Mouse (Mus musculus) mouse embryonic stem cell (cell line): ENCODE data around the gene Lrch1.

Experiments
- in situ Hi-C, 2 experiments: fragments of 300-500 bp; cut with MboI; formaldehyde crosslinking; loops; 1 replicate in 1 of 2; 3 replicates in 1 of 2; pipeline ENCODE4 v1.14.3; 2019 to 2020; ENCODE audit warnings: low sequenced_read_pairs in 2 of 2, low pct_unique_long_range_greater_than_20kb in 1 of 2, mixed read lengths in 1 of 2; ENCODE audit not compliant: unreplicated experiment in 1 of 2

The Lrch1 gene

GRCm38 (mm10) chr14:74797386-74798062, 150.2 kb downstream of the Lrch1 start:
- in situ Hi-C loops: no loop called here

DNA sequence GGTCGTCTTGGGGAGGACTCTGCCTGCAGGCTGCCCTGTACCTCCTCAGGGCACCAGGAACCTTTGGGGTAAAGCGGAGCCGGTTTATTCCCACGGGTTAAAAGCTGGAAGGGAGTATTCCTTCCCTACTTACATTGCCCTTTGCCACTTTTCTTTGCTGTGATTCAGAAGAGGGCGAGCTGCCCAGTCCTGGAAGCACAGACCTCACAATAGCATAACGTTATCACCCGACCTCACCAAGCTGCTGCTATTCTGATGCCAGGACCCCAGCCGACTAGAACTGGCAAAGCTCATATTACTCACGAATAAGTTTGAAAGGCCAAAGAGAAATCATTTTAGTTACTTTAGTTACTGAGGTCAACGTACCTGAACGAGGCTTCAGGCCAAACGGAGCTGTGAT, 152.7 kb downstream of the Lrch1 start:
- in situ Hi-C loops: no loop called here

DNA sequence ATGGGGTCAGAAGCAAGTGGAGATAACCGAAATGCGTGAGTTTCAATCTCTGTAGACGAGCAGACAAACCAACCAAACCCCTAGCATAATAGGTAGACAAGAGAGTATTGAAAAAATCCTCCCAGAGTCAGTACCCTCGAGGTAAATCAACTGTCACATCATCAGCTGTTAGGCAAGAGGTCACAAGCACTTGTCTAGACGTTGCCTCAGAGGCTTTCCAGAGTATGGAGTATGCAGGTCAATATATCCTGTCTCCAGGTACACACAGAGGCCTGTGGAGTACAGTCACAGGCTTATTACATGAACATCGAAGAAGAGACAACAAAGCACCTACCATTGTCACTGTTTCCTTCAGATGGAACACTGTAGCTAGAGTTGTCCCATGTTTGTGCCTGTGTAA, 154.9 kb downstream of the Lrch1 start:
- in situ Hi-C loops: no loop called here

DNA sequence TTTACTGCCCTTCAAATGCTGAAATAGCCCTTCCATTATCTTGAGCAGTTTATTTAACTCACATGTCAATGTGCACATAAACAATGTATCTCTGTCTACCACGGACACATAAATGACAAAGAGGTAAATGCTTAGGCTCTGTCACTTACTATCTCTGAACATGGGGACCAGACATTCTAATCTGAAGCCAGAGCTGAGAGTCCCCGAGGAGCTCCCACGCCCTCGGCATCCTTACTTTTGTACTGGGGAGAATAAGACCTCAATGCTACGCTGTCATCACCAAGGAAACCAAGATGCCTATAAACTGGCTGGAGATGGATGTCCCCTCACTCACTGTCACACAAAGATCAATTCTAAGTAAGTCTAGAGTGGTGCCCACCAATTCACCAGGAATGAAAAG, 157.1 kb downstream of the Lrch1 start:
- in situ Hi-C loops: no loop called here

GRCm38 (mm10) chr14:74788766-74789165, 158.9 kb downstream of the Lrch1 start:
- in situ Hi-C loops: no loop called here

GRCm38 (mm10) chr14:74787717-74788116, 160.0 kb downstream of the Lrch1 start:
- in situ Hi-C loops: no loop called here

DNA sequence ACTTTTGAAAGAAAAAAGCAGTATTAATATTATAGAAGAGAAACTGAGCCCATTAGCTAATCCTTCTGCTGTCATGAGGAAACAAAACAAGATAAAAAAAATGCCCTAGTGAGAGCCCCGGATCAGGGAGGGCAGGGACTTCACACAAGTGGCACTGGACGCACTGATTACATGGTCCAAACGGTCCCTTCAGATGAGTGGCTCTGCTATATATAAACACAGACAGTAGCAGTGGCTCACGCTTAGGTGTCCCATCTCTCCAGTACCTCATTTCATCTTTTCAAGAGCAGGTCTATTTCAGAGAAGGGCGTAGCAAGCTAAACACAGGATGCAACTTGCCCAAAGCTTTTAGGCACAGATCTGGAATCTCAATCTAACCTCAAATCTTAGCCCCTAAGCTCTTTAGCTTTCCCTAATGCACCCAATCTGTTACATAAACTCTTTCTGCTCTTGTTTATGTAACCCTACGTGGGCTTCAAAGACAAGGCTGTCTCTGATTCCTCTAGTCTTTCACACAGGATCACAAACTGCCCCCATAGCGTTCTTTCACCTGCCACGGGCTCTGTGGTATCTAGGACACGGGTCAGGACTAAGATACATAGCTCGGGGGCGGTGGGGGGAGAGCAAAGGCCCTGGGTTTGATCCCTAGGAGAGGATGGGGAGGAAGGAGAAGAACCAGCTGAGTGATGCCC, 163.3 kb downstream of the Lrch1 start:
- in situ Hi-C loops: no loop called here

GRCm38 (mm10) chr14:74774046-74774619, 173.5 kb downstream of the Lrch1 start:
- in situ Hi-C loops: no loop called here

DNA sequence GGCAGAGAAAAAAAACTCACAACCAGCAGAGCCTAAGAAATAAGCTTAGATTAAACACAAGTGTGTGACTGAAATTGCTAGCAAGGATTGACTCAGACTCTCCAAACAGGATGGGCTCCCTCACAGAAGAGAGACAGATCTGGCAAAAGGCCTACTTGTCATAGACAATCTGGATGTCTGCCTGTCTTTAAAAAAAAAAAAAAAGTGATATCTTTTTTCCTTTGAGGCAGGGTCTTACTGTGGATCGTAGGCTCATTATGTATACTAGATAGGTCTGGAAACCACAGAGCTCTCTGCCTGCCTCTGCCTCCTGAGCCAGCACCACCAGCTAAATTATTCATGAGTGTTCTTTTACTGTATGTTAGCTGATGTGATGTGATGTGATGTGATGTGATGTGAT, 179.8 kb downstream of the Lrch1 start:
- in situ Hi-C loops: no loop called here

- in situ Hi-C loops: loop anchor here in 1 of 2 experiments (5.0 kb wide), 1 partner anchor 228 kb away; no protein-coding TSS in a partner anchor
Observed at GRCm38 (mm10) chr14:74764191-74764918, 183.3 kb downstream of the Lrch1 start.

GRCm38 (mm10) chr14:74736850-74737249, 210.8 kb downstream of the Lrch1 start:
- in situ Hi-C loops: no loop called here

DNA sequence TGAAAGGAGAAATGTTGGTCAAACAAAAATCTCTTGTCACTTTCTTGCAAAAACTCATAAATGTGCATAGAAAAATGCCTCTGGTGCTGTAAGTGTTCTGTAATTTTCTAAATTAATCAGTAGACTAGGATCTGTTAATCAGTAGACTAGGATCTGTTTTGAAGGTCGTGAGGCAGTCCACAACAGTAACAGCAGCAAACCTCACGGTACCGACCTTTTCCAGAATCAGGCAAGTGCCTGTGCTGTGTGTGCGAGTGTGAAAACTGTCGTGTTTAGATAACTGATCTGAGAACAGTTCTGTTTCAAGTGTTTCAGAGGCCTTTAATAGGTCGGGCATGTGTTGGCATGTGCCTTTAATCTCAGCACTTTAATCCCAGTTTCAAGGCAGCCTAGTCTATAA, 212.2 kb downstream of the Lrch1 start:
- in situ Hi-C loops: no loop called here

DNA sequence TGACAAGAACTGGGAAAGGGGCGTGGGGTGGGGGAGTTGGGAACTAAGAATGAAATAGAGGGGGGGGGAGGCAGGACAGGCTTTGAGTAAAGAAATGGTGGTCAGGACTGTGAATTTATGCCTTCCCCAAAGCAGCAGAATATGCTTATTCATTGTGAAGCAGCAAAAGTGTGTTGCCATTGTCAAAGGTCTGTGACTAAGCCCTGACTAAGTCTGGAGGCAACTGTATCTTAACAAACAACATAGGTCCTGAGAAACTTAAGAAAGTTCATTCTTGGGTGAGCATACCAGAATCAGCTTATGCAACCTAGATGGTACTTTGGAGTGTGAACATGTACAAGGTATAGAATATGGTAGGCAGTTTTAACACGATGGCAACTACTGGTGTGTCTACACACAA, 214.3 kb downstream of the Lrch1 start:
- in situ Hi-C loops: no loop called here

DNA sequence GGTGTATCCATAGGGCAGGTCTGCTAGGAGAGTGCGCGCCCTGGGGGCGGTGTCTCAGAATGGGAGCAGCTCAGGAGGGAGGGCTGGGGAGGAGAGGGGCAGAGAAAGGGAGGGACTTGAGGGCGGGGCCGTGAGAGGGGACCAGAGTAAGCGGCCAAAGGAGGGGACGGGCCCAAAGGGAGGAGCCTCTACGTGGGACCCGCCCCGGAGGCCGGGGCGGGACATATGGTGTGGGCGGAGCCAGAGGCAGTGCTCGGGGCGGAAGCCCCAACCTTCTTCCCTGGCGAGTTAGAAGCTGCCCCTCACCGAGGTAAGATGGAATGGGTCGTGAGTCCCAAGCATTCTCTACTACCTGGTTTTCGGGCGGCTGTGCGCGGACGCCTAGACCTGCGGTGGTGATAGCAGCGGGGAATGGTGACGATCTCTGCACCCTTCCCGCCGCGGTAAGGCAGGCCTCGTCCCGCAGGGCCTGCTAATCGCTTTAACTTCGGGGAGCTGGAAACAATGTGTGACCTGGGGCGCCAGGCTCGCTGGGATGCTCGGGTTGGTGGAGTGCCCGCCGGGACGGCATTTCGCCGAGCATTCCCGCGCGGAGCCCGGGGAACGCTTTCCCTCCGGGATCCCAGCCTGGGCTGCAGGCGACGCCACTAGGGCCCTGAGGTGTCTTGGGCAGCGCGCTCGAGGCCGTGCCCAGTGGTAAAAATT, 215.4 kb downstream of the Lrch1 start, which contains the start of gene Esd:
Gene Esd, plus strand, starts transcription at position 219 of the 705 bp plus-strand sequence.
- in situ Hi-C loops: no loop called here

- in situ Hi-C loops: no loop called here
Observed at GRCm38 (mm10) chr14:74731221-74732078, 216.2 kb downstream of the Lrch1 start.

DNA sequence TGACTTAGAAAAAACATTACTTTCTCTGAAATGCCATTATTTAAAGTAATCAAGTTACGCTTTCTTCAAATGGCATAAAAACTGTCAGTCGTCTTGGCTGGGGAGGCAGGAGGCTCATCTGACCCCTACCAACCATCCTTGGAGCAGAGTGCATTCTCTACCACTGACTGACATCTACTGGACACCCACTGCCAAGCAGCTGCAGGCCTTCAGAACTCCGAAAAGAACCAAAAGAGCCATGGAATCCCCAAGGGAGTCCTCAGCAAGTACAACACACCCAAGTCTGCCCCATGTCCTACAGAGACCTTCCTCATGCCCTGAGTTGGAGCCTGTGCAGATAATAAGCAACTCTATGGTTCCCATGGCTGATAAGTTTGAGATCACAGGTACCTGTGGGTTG, 224.1 kb downstream of the Lrch1 start:
- in situ Hi-C loops: no loop called here

DNA sequence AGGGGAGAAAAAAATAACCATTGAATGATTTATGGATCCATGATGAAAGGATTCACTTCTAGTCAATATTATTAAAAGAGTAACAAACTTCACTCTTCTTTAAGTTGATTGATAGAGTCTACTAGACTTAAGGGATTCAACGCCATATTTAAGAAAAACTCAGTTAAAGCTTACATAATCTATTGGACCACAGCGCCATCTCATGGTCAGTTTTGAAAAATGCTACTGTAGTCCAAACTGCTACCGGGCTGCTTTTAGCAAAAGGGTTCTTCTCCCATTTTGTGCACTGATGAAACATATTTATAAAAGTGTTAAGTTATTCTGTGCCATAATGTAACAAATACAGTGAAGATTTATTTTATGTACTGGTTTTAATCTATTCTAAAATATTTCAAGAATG, 238.6 kb downstream of the Lrch1 start:
- in situ Hi-C loops: no loop called here
